Mouse (Mus musculus) hindbrain, embryonic 10.5 days (tissue): ENCODE measurements at regions not wholly inside any gene's neighbourhood (a gene's known extent, or its start where the extent isn't known, plus 50 kb on each side); places are given as distances from the start of the nearest gene placed in this dataset.
A peak's percentile ranks its signal among the peaks of the same experiment; 100 is the strongest.

Experiments used
- DNase-seq: peaks from one replicate; pipeline ENCODE4 v3.0.0-alpha.2; 2017; ENCODE audit warnings: low spot score
- H3K27ac ChIP-seq: fragments of 300-500 bp; sonication (generic); 2 replicates; pipeline ENCODE4 v1.5.1; 2016; ENCODE audit warnings: mild to moderate bottlenecking, moderate library complexity
- H3K27me3 ChIP-seq: fragments of 300-500 bp; sonication (generic); 2 replicates; pipeline ENCODE4 v1.6.1; 2016; ENCODE audit warnings: mild to moderate bottlenecking; ENCODE audit not compliant: poor library complexity, insufficient read depth, severe bottlenecking
- H3K36me3 ChIP-seq: fragments of 300-500 bp; sonication (generic); 2 replicates; pipeline ENCODE4 v1.6.1; 2016; ENCODE audit warnings: mild to moderate bottlenecking, moderate library complexity
- H3K4me1 ChIP-seq: fragments of 300-500 bp; sonication (generic); replicated peaks from 2 replicates; pipeline ENCODE4 v1.6.1; 2016; ENCODE audit warnings: mild to moderate bottlenecking
- H3K4me3 ChIP-seq: fragments of 300-500 bp; sonication (generic); 2 replicates; pipeline ENCODE4 v1.5.1; 2016; ENCODE audit warnings: mild to moderate bottlenecking, moderate library complexity
- H3K9me3 ChIP-seq: fragments of 300-500 bp; sonication (generic); 2 replicates; pipeline ENCODE4 v1.6.1; 2016; ENCODE audit warnings: mild to moderate bottlenecking, moderate library complexity
- WGBS: fragments of 180-500 bp; shearing (Covaris S2); methylation state at CpG from one replicate; pipeline ENCODE4 v1.1.7; 2016; 5-methylcytosine and 5-hydroxymethylcytosine counted together

- H3K4me1 ChIP-seq: no peaks in the 10 kb centered on the region
- WGBS: 92% methylated on average over 4 of the region's 4 CpGs
- H3K36me3 ChIP-seq: no peaks in the 10 kb centered on the region
- H3K9me3 ChIP-seq: no peaks in the 10 kb centered on the region
- DNase-seq: no peak
- H3K27me3 ChIP-seq: no peaks in the 10 kb centered on the region
- H3K4me3 ChIP-seq: no peak overlapping the region
- no peak overlapping the region for H3K27ac ChIP-seq
These were observed 1385.8 kb downstream of the Pcdh7 start for GRCm38 (mm10) chr5:59103358-59104077.

- H3K27ac ChIP-seq: no peak overlapping the region
These were observed 1420.5 kb downstream of the Pcdh7 start for GRCm38 (mm10) chr5:59138316-59138715.

DNA sequence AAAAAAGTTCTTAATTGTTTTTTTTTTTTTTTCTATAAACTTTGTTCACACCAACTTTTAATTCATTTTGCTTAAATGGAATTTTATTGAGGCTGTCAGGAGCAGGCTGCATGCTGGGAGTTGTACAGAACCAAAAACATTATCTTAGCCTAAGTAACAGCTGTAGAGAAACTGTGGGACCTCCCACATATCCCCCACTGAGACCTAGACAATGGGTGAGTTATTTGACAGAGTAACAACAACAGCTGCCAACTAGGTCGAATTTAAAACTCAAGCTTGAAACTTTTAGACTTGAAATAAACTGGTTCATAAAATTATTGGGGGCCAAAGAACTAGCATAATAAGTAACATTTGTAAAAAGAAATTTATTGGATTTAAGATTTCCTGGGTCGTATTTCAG, 1421.0 kb downstream of the Pcdh7 start:
- H3K4me3 ChIP-seq: no peak overlapping the region
- 34% methylated on average over 2 of the region's 2 CpGs for WGBS
- H3K4me1 ChIP-seq: peaks cover 11% of the 10 kb centered on the region
- no peak overlapping the region for H3K27ac ChIP-seq
- no peaks in the 10 kb centered on the region for H3K9me3 ChIP-seq
- peak; percentile 13 for DNase-seq
- no peaks in the 10 kb centered on the region for H3K36me3 ChIP-seq
- no peaks in the 10 kb centered on the region for H3K27me3 ChIP-seq

More at GRCm38 (mm10) chr5:59138316-59138715, 1420.5 kb downstream of the Pcdh7 start:
- DNase-seq: no peak
- no peak overlapping the region for H3K4me3 ChIP-seq
- no peaks in the 10 kb centered on the region for H3K36me3 ChIP-seq
- H3K4me1 ChIP-seq: peaks cover 11% of the 10 kb centered on the region
- WGBS: 68% methylated on average over 7 of the region's 7 CpGs
- no peaks in the 10 kb centered on the region for H3K9me3 ChIP-seq
- H3K27me3 ChIP-seq: no peaks in the 10 kb centered on the region
